Mouse (Mus musculus): ENCODE results near the gene Galc.

Gene Galc

DNA sequence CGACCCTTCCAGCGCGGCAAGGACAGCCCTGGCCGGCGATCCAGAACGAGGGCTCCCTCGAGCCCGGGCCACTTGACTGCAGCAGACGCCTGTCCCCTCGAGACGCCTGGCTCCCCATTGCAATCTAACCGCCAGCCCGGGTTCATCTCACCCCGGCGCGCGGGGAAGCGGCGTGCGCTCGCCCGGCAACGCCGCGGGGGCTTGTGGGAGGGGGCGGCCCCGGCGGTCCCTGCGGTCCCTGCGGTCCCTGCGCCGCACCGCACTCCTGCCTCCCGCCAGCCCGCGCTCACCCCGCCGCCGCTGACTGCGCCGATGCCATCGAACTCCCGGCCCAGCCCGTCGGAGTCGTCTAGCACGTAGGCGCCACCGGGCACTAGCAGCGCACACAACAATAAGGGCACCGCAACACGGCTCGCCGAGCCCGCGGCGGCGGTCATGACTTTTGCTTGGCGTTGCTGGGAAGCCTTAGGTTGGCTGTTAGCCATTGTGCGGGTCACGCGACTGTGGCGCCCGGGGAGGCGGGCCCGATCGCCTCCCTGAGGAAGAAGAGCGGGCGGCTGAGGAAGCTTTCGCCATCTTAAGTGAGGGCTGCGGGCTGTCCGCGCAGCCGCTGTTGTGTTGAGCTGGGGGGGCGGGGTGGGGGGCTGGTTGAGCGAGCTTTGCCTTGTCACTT, at the start of gene Galc:
Galc (minus strand) TSS at position 615 of the 673 bp plus-strand sequence.
- peak; percentile 87 for DNase-seq (ENCODE audit: low read depth)

DNA sequence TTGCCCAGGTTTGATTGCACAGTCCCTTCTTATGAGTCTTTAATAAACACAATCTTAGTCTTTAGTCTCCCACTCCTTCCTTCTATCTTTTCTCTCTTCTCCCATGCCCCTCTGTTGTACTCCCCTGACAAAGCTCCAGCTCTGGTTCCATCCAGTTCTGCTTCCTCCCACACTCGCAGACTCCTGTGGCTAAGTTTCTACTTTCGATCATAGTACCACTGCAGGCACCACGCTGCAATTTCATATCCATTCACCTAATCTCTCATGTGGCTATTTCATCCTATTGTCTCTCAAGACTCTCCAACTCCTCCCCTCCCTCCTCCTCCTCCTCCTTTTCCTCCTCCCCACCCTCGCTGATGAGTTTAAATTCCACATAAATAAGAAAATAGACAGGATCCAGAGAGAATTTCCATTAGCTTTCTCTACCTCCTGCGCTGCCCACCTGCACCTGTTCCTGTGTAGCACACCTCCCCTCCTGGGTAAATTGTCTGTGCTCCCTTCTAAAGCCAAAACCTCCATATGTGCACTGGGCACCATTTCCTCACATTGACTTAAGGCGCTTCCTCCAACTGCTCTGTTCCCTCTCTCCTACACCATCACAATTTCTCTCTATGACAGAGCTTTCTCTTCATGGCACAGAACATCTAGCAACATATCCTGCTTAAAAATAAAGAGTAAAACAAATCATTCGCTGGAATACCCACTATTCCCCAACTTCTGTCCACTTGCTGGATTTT, 48.1 kb upstream of the Galc start:
- DNase-seq (ENCODE audit: low read depth), result no peak

GRCm38 (mm10) chr12:98303013-98303412, 43.8 kb upstream of the Galc start:
- DNase-seq (ENCODE audit: low read depth), result no peak

- DNase-seq (ENCODE audit: low read depth), result no peak
These were observed 42.7 kb upstream of the Galc start for GRCm38 (mm10) chr12:98301980-98302379.

DNA sequence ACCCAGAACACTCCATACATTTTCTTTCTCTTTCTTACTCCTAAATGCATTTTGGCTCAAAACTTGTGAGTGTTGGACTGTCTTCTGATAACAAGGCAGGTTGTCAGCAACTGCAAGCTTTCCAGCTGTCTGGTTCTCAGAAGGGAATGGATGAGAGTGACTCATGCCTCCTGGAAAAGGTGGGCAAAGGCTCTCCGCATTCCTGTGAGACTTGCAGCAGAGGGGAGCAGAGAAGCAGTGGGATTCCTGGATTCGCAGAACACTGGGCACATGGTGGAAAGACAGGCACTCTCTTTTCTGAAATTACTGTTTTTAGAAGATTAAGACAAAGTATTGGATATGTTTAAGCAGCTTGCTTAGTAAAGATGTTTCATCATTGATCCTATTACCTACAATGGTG, 35.0 kb upstream of the Galc start:
- no peak for DNase-seq (ENCODE audit: low read depth)

DNA sequence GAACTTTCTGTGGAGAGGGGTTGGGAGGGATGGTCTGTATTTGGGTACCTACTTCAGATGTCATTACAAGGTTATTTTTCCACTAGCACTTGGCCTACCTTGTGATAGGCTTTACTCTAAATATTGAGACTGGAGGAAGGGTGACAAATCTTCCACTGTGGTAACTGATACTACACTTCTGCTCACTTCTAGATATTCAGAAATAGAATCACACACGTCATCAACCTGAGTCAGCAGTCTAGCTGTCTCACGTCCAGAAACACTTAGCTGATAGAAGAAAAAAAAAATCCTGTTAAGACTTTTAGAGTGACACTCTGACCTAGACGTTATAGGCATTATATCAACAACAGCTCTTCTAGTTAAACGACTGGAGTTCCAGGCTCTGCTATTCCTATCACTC, 33.0 kb upstream of the Galc start:
- DNase-seq (ENCODE audit: low read depth), result no peak

GRCm38 (mm10) chr12:98290475-98290874, 31.2 kb upstream of the Galc start:
- no peak for DNase-seq (ENCODE audit: low read depth)

GRCm38 (mm10) chr12:98284477-98284876, 25.2 kb upstream of the Galc start:
- DNase-seq (ENCODE audit: low read depth), result no peak

- DNase-seq (ENCODE audit: low read depth), result peak; percentile 74
These were observed 24.2 kb upstream of the Galc start for GRCm38 (mm10) chr12:98283487-98283860.

DNA sequence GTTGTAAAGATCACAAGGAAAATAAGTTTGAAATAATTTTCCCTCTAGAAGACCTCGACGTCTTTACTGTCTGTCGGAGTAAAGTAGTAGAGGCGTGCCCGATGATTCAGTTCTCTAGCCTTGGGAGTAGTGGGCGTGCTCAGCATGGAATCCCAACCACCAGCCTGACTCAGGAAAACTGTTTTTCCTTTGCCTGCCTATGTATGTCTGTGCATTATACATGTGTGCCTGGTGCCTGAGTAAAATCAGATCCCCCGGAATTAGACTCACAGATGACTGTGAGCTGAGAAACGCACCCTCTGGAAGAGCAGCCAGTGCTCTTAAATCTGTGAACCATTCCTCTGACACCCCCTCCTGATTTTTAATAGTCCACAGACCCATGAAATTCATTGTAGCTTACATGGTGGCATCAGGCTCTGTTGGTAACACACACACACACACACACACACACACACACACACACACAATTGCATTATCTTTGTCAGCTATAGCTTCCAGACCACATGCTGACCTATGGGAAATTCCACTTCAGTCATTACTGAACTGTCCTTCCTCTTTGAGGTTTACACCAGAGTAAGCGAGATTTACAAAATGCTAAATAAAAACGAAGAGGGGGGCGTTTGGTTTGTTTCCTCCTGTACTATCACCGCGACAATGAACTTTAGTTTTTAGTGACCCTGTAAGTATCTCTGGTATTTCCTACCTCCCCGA, 23.7 kb upstream of the Galc start:
- peak; percentile 72 for DNase-seq (ENCODE audit: low read depth)

- DNase-seq (ENCODE audit: low read depth), result no peak
These were observed 21.7 kb upstream of the Galc start for GRCm38 (mm10) chr12:98280996-98281395.

DNA sequence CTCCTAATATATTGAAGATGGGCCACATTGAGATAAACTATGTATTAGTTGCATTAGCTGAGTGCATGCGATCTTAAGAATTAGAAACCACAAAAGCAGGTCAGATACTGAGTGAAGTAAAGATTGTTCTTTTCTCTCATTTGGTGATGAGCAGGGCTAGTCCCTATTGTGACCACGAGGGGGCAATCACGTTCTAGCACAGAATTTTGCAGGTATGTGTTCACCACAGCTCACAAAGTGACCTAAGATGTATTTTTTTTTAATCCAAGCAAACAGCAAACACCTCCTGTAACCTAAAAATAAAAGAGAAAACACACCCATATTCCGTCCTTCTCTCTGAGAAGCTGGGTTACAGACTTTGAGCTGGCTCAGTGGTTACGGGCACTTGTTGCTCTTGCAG, 21.3 kb upstream of the Galc start:
- peak; percentile 83 for DNase-seq (ENCODE audit: low read depth)

GRCm38 (mm10) chr12:98272433-98272832, 13.2 kb upstream of the Galc start:
- no peak for DNase-seq (ENCODE audit: low read depth)

DNA sequence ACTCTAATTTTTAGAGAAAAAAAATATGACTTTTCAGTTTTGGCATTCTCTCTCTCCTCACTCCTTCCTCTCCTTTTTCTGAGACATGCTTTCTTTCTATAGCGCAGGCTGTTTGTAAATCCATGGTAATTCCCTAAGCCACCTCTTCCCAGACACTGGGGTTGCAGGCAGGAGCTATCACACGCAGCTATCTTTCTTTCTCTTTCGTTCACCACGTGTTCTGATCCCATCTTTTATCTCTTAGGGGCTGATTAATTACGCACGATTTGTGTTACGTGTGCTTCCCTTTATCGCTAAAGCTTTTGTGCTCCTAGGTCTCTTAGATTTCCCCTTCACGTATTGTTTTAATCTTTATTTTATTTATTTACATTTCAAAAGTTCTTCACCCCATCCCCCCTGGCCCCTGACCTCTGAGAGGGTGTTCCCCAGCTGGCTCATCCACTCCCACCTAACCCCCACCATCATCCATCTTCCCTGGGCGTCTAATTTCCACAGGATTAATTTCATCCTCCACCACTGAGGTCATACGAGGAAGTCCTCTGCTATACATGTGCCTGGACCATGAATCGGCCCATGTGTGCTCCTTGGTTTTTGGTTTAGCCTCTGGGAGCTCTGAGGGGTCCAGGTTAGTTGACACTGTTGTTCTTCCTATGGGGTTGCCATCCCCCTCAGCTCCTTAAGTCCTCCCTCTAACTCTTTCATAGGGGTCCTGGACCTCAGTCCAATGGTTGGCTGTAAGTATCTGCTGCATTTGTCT, 11.7 kb upstream of the Galc start:
- peak; percentile 66 for DNase-seq (ENCODE audit: low read depth)

DNA sequence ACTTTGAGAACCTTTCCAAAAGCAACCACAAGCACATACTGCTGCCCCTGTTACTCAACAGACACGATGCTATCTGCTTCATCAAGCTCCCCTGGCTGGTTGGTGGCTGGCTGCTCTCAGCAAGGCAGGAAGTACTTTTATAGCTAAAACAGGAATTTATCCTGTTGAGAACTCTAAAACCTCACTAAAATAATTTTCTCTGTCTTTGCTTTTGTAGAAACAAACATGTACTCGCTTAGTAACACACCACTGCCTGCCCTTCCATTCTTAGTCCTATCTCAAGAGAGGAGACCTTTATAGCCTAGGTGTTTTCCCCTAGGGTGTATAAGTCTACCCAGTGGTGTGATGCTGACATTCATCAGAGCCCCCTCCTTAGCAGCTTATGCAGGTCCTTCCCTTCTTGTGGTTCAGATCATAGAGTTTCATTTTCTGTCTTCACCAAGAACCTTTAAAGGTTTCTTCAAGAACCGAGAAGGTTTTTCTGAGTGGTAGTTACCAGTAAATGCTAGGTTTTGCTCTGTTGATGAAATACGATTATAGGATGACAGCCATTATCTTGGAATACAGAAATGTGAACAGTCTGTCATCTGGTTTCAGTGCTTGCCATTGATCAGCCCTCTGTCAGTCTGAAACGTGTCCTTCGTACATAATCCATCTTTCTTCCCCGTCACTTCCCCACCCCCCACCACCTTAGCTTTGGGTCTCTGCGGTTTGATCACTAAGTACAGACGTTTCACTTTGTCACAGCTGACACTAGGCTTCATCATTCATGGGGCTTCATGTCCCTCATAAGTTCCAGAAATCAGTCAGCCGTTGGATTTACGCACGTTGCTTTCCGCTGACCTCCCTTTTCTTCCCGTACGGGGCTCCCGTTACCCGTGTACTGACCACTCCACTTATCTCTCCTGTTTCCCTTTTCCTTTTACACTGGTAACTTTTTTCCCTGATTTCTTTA, 10.8 kb upstream of the Galc start:
- peak; percentile 91 for DNase-seq (ENCODE audit: low read depth)

DNA sequence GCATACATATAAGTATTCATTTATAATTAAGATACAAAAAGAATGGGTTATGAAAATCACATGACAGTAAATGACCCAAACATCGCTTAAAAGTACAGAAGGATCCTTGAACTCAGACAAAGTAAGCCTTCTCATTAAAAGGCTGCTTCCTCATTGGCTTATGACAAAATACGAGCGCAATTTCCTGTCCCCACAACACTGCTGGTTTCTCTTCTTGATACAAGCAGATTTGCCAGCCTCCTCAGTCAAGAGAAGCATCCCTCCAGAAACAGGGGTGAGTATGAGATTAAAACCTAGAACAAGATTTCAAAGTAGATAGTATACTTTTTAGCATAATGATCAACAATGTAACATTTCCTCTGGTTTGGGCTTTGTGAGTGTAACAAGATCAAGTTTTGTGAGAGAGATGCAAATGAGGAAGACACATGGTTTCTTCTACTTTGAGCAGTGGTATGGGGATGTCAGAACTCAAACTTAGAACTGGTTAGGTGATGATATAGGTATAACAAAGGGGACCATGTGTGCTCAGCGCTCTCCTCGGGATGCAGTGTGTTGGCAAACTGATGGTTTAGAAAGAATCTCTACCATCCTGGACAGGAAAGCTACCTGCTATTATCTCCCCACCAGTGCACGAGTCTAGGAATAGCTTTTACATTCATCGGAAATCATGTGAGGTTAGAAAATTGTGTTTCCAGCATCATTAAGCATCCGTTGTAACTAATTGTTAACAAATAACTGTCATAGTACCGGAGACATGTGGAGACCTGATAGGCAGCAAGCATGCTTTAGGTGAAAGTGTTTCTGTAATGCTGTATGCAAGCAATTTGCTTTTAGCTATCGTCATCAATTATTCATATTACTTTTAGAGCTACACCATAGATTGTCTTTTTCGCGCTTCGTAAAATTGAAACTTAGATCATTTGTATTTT, 9.4 kb upstream of the Galc start, which contains the start of gene Gpr65:
Gpr65 (plus strand) TSS at position 195 of the 929 bp plus-strand sequence.
- peak; percentile 86 for DNase-seq (ENCODE audit: low read depth)

DNA sequence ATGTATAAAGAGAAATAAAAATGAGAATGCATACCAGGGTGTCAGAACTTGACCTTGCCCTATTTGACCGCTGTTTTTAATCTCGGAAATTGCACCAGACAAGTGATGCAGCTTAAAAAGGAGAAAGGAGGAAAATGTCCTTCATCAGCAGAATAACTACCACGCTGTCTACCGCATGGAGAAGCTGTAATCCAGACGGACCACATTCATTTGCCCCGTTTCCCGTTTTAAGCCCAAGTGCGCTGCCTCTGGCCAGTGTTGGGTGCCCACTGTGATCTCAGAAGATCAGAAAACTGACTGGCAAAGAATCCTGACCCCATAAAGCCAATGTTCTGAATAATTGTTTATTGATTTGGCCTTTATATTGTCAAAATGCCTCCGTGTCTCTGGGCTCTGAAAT, 6.4 kb upstream of the Galc start:
- no peak for DNase-seq (ENCODE audit: low read depth)

DNA sequence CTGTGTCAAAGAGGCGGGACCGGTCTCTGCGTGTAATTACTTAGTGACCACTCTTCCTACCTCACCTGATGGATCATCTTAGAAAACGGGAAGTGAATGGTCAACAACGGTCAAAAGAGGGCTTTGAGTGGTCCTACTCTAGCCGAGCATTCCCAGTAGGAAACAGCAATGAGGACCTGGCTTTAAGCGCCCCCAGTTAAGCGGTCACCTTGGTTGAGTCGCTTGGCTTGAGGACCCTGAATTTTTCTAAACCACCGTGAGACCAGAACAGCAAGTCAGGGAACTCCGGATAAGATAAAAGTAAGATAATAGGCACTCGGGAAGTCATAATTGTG, 226 bp upstream of the Galc start:
- DNase-seq (ENCODE audit: low read depth), result no peak

- DNase-seq (ENCODE audit: low read depth), result no peak
These were observed 851 bp downstream of the Galc start for GRCm38 (mm10) chr12:98258371-98258844.

All from induced T-regulatory cell, adult 2 months (primary cell).